Mouse (Mus musculus): Measurements from ENCODE around the gene Drc7.

Drc7 gene

GRCm38 (mm10) chr8:95126497-95126896 lies 71.6 kb downstream of the Drc7 start:
- intact Hi-C loops (cut with DNase I), result no loop called here

GRCm38 (mm10) chr8:95127658-95128057 lies 72.8 kb downstream of the Drc7 start:
- intact Hi-C loops (cut with DNase I), result no loop called here
